Mouse (Mus musculus) heart, postnatal 14 days (tissue): ENCODE measurements around the gene Ly75. TPM values are rescaled to one million over a fixed set of nuclear protein-coding genes. Genes with fewer than 3 reads are reported as not detected.

ENCODE experiments used
- DNase-seq, 2 experiments: peaks; one replicate each; pipeline ENCODE4 v3.0.0; 2021 to 2022
- intact Hi-C: fragments of 180-260 bp; cut with DNase I; formaldehyde crosslinking; loops from one replicate; pipeline ENCODE4 v1.15.1; 2025
- total RNA-seq, 2 experiments: library from RNA; stranded (reverse); gene quantifications; 2 replicates each; pipeline ENCODE4 v1.2.3; 2021

Ly75 gene
- total RNA-seq, 2 experiments from 2014 or later: 0.84 to 2.2 TPM

DNA sequence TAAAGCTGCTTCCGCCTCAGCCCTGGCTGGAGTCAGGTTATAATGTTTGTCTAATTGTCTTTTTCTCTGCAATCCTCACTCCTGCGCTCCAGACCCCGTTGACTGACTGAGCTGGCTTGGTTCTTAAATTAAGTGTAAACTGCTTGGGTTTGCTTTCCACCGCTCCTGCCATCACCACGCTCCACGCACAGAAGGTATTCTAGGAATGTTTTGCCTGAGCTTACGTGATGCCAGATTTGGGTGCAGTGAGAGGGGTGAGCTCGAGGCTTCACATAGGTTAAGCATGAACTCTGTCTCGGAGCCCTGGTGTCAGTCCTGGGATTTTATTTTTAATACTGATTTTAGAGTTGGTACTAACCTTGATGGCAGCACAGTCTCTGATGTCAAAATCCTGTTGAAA, 45.2 kb downstream of the Ly75 start:
- intact Hi-C loops: no loop called here
- DNase-seq: no peak

- no peak for DNase-seq
- intact Hi-C loops: no loop called here
These were observed 54.5 kb downstream of the Ly75 start for GRCm38 (mm10) chr2:60328641-60329040.

DNA sequence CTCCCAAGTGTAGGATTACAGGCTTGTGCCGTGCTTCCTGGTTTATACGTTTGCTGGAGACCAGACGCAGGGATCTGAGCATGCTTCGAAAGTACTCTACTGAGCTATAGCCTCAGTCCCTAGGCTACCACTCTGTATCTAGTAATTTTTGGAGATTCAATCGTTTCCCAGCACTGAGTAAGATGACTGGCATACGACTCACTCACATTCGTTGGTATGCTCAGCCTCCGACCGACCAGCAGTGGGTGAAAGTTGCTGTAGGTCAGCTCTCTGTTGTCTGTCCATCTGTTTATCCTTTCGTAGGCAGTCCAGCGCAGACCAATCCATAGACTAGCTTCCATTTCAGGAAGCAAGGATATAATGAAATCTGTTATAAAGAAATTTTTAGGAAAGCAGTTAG, 55.5 kb downstream of the Ly75 start:
- no peak for DNase-seq
- intact Hi-C loops: no loop called here

DNA sequence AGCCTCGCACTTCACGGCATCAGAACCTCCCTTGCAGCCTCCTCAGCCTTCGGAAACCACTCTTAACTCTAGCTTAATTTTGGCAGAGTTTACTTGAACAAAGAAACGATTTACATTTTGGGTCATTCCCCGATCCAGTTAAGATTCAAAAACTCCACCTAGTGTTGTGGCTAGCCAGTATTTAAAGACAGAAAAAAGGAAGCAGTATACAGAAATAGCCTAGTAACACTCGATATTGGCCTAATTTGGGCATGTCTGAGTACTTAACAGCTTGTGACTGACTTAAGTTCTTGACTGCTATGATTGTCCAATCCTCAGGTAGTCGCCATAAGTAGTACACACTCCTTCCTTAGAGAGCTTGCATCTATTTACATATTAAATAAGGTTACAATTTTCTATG, 56.2 kb downstream of the Ly75 start:
- intact Hi-C loops: no loop called here
- DNase-seq: no peak

DNA sequence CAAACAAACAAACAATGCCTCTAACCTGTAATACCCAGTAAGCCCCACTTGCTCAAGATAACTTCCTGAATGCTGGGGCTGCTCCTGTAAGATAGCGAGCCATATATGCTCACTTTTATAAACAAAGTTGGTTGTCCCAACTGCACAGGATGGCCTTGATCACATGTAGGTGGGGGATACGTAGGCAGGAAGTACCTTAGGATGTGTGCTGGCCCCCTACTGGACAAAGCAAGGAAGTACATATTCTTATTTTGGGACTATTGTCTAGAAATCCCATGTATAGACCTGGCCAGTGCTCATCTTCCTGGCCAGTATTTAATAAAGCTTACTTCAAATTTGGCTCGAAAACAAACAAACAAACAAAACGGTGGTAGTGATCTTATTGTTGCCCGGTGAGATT, 59.7 kb downstream of the Ly75 start:
- DNase-seq: no peak
- intact Hi-C loops: no loop called here

- DNase-seq: no peak
- intact Hi-C loops: no loop called here
These were observed 60.9 kb downstream of the Ly75 start for GRCm38 (mm10) chr2:60322031-60322726.

DNA sequence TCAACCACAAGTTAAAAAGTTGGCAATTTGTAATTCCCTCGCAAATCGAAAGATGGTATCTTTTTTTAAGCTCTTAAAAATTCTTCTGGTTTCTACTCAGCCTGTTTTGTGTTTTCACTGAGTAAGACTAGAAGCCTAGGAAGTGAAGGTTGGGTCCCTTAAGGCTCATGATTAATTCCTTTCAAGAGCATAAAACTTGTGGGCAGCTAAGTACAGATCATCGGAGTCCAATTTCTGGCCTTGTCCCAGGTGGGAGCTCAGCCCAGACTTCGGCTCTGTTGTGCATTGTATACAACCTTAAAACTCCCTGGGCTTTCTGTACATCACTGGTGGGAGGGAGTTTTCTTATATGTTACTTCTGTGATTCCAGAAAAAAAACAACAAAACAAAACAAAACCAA, 79.3 kb downstream of the Ly75 start:
- intact Hi-C loops: no loop called here

GRCm38 (mm10) chr2:60299323-60299722, 83.8 kb downstream of the Ly75 start:
- intact Hi-C loops: no loop called here
- DNase-seq: no peak

More for the DNA sequence above, 79.3 kb downstream of the Ly75 start:
- no peak for DNase-seq

DNA sequence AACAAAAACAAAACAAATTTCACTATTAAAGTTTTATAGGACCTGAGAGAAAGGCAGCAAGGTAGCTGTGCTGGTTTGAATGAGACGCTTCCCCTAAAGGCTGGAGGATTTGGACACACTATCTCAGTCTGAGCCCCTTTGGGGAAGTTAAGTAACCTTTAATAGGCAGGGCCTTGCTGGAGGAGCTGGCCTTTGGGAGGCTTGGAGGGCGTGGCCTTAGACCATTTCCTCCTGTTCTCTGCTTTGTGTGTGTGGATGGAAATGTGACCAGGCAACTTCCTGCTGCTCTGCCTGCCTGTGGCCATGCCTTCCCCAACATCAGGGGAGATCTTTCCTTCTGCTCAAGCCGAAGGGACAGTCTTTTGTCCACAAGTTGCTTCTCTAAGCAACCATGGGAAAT, 84.8 kb downstream of the Ly75 start:
- intact Hi-C loops: no loop called here
- DNase-seq: no peak

DNA sequence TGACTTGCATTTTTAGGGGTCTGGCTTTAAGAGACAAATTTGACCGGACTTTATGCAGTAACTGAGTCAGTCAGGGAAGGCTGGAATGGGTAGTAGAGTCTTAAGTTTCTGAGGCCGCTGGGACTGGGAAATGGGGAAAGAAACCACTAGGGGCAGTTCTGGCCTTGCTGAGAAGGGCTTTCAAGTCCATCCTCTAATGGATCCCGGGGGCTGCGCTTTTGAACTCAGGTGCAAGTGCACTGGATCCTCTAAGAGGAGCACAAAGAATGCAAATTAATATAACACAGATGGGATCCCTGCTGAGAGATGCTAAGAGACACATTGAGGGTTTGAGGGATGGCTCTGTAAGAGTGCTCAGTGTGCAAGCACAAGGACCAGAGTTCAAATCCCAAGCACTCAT, 91.7 kb downstream of the Ly75 start:
- intact Hi-C loops: no loop called here
- no peak for DNase-seq

DNA sequence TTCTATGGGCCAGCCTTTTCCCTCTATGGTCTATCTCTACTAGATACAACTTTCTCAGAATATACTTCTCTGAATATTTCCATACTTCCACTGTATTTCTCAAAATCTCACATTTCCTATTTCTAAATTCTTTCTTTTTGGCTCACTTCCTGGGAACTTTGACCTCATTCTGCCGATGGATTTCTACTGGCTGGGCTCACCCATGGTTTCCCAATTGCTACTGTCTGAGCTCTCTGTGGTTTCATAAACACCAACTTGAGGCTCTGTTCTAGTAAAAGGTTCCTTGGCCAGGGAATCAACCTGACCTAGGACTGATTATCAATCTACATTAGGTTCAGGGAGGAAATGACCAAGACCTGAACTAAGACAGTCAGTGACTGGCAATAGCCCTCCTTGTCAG, 93.7 kb downstream of the Ly75 start:
- intact Hi-C loops: no loop called here
- no peak for DNase-seq

GRCm38 (mm10) chr2:60288606-60289005, 94.5 kb downstream of the Ly75 start:
- no peak for DNase-seq
- intact Hi-C loops: no loop called here

DNA sequence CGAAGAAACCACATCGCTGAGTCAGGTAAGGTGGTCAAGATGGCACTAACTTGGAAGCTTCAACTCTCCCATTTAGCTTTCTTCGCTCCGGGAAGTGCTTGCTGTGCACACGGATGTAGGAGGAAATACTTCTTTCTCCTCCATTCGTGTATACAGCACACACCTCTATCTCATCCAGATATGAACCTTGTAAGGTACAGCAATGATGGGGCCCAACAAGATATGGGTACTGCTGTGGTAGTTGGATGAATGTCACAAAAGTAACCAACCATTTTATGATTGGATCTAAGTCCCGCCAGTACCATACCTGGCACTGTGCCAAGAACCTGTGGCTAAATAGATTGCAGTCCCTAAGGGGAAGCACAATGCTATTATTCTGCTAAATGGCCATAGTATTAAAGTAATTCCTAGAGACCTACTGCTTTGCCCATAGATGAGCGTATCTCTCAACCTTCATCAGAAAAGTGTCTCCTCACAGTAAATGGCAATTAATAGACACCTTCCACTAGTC, 97.9 kb downstream of the Ly75 start:
- no peak for DNase-seq
- intact Hi-C loops: no loop called here

- DNase-seq: no peak
- intact Hi-C loops: no loop called here
These were observed 98.7 kb downstream of the Ly75 start, which contains the start of gene Cd302 for GRCm38 (mm10) chr2:60284467-60284821. Gene Cd302, minus strand, starts transcription at chr2:60284488.

DNA sequence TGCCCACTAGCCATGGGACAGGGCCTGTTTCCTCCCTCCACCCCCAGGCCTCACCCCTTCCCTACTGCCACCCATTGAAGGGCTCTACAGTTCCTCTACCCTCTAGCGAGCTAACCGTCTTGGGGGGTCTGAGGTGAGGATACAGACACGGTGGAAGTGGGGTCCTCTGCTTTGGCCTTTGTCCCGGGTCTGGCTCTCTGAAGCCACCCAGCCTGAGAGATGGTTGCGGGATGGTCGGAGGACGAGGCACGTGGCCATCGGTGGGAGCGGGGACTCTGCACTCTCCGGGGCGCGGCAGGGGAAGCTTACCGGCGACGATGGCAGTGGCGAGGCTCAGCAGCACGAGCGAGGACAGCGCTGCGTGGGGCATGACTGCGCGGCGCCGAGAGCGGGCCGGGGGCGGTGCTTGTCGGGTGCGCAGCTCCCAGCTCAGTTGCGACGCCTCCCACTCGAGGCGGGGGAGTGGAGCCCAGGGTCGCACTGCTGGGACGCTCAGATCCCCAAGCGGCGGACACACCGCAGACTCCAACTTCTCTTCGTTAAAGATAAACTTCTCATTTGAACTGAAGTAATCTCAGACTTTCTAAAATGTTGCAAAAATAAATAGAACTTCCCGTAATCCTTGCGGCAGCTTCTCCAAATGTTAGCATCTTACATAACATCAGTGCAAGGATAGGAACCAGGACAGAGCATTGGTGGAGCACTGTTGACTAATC, 99.2 kb downstream of the Ly75 start:
- intact Hi-C loops: no loop called here
- DNase-seq: peak; percentile 79 to 80

DNA sequence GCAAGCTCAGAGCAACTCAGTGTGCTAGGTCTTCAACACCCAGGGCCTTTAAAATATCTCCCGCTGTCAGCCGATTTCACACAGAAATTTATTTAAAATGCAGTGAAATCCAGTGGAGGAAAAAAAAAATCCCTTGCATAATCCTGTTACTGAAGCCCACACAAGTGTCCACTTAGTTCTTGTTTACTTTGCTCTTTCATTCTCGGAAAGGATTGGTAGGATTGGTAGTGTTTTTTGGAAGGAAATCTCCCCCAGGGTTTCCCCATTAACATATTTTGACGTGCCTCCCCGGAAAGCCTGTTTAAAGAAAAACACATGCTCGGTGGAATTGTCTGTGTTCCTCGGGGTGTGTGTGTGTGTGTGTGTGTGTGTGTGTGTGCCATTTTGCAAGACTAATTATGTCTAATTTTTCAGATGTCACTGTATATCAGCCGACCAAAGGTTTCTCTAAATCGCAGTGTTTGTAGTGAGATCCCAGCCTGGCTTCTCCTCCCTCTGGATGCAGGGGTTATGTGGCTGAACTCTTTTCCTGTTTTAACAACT, 99.8 kb downstream of the Ly75 start:
- DNase-seq: no peak
- intact Hi-C loops: no loop called here

GRCm38 (mm10) chr2:60282625-60283024, 100.5 kb downstream of the Ly75 start:
- intact Hi-C loops: no loop called here
- DNase-seq: no peak

GRCm38 (mm10) chr2:60278627-60279026, 104.5 kb downstream of the Ly75 start:
- intact Hi-C loops: no loop called here
- no peak for DNase-seq

- intact Hi-C loops: no loop called here
- DNase-seq: no peak
These were observed 113.1 kb downstream of the Ly75 start for GRCm38 (mm10) chr2:60269856-60270479.

DNA sequence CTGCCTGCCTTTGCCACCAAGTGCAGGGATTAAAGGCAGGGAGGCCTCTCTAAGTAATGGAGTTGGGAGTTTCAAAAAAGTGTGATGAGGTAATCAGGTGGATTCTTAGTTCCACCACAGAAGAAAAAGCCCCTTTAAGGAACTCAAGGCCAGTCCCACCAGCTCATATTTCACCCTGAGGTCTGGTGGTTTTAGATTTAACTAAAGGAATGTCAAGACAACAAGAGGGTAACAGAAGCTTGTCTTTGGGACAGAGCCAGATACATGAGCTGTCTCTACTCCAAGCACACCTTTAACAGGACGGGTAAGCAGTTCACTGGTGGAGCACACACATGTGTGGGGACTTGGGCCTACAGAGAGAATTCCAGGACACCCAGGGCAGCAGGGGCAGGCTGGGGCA, 115.5 kb downstream of the Ly75 start:
- no peak for DNase-seq
- intact Hi-C loops: no loop called here

DNA sequence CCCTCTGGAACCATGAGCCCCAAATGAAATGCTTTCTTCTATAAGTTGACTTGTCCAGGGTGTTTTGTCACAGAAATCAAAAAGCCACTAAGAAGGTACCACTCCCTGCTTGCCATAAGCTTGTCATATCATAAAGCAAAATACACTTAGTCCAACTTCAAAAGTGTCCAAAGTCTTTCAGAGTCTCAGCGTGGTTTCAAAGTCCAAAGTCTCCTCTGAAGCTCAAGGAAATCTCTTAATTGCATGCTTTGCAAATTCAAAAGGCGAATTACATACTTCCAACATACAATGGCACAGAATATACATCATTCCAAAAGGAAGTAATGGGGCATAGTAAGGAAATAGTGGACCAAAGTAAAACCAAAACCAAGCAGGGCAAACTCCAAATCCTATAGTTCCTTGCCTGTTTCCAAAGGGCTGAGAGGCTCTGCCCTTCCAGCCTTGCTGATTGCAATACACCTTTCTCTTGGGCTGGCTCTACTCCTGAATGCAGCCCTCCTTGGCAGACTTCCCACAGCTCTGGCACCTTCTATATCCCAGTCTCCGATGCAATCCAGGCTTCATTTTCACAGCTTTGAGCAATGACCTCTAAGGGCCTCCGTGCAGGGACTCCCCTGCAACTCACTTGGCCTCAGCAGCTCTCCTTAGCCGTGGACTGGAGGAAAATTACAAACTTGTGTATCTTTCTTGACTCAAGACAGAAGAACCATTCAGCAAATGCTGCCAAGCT, 122.3 kb downstream of the Ly75 start:
- peak; percentile 13 to 21 for DNase-seq
- intact Hi-C loops: no loop called here
